Mouse (Mus musculus) lung, embryonic 15.5 days (tissue): ENCODE measurements around the gene Ptprn. TPM values are rescaled to one million over a fixed set of nuclear protein-coding genes. Genes with fewer than 3 reads are reported as not detected.
A peak's percentile ranks its signal among the peaks of the same experiment; 100 is the strongest.

Source experiments
- ATAC-seq: fragments of 200-750 bp; cut with Nextera tagmentation; 2 replicates; pipeline ENCODE4 v1.8.0; 2017; ENCODE audit warnings: moderate number of reproducible peaks, borderline replicate concordance; ENCODE audit not compliant: low FRiP score, low TSS enrichment; ENCODE audit errors: extremely low read depth
- H3K27ac ChIP-seq: fragments of 300-500 bp; sonication (generic); 2 replicates; pipeline ENCODE4 v1.5.1; 2015; ENCODE audit warnings: moderate library complexity, mild to moderate bottlenecking, inconsistent platforms
- H3K27me3 ChIP-seq: fragments of 300-500 bp; sonication (generic); 2 replicates; pipeline ENCODE4 v1.6.1; 2015; ENCODE audit warnings: inconsistent platforms
- H3K36me3 ChIP-seq: fragments of 300-500 bp; sonication (generic); 2 replicates; pipeline ENCODE4 v1.6.1; 2015; ENCODE audit warnings: inconsistent platforms
- H3K4me1 ChIP-seq: fragments of 300-500 bp; sonication (generic); 2 replicates; pipeline ENCODE4 v1.6.1; 2015; ENCODE audit warnings: inconsistent platforms
- H3K4me2 ChIP-seq: fragments of 300-500 bp; sonication (generic); 2 replicates; pipeline ENCODE4 v1.6.1; 2015; ENCODE audit warnings: inconsistent platforms, mild to moderate bottlenecking, moderate library complexity
- H3K4me3 ChIP-seq: fragments of 300-500 bp; sonication (generic); 2 replicates; pipeline ENCODE4 v1.5.1; 2015; ENCODE audit warnings: mild to moderate bottlenecking, inconsistent platforms
- H3K9ac ChIP-seq: fragments of 300-500 bp; sonication (generic); 2 replicates; pipeline ENCODE4 v1.6.1; 2015; ENCODE audit warnings: inconsistent platforms
- H3K9me3 ChIP-seq: fragments of 300-500 bp; sonication (generic); 2 replicates; pipeline ENCODE4 v1.6.1; 2016; ENCODE audit warnings: inconsistent platforms
- WGBS: fragments of 180-500 bp; shearing (Covaris S2); methylation state at CpG from one replicate; pipeline ENCODE4 v1.1.7; 2015; 5-methylcytosine and 5-hydroxymethylcytosine counted together
- polyA plus RNA-seq: library from polyadenylated mRNA; unstranded; fragments of >200 nt; fragmentation: Nextera tagmentation; extraction: Ambion mirVana; gene quantifications from 2 replicates; pipeline ENCODE4 v1.2.1, GENCODE M21; 2015

The Ptprn gene
- polyA plus RNA-seq, 1 experiment from 2014 or later, result 0.72 TPM

DNA sequence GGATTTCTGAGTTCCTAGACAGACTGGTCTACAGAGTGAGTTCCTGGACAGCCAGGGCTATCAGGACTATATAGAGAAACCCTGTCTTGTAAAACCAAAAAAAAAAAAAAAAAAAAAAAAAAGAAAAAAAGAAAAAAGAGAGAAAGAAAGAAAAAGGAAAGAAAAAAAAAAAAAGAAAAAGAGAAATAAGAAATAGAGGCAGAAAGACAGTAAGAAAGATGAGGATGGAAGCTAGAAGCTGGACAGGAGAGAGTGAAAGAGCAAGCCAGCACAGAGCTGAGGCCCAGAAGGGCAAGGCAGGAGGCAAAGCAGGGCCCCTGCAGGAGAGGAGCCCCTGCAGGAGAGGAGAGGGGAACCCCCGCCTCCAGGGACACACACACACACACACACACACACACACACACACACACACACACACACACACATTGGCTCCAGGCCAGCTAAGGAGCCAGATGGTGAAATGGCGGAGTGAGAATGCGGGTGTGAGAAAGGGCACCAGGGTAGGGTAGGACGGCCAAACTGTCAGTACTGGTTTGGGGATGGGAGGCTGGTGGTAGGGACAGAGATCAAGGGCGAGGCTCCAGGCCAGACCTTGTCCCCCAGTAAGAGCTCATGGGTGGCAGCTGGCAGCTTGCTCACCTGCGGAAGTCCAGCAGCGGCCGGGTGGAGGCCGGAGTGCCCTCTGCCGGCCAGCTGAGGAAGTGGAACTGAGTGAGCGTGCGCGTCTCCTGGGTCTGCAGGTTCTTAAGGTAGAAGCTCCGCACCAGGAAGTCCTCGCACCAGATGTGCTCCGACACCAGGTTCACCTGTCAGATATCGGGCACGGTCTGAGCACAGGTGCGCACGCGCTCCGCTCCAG, 13.0 kb downstream of the Ptprn start:
- Histone ChIP-seq H3K4me3 (peak overlapping the region; percentile 19; the same call in 1 of the 2 replicates), H3K27ac (no peak overlapping the region), H3K4me1 (peaks cover 14% of the 10 kb centered on the region), H3K9me3 (no peaks in the 10 kb centered on the region), H3K36me3 (no peaks in the 10 kb centered on the region), H3K9ac (no peak overlapping the region), H3K27me3 (no peaks in the 10 kb centered on the region), H3K4me2 (peak overlapping the region; percentile 50)
- peak; percentile 24; the same call in 1 of the 2 replicates for ATAC-seq
- WGBS, result 5% methylated on average over 22 of the region's 22 CpGs

DNA sequence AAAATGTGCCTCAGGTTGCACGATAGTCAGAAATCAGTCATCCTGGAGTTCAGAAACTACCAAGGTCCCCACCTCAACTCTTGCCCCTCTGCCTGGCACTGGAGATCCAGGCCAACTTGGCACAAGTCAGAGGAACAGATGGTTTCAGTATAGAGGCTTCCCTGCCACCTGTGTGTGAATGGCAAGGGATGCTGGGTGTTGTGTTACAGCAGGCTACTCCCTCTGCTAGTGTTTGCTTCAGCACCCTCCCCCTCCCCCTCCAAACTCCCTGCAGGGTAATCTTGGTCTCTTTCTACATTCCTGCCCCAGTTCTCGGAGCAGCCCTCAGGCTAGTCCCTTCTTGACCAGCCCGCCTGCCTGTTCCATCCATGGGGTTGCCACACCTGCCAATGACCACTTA, 13.8 kb downstream of the Ptprn start:
- H3K4me3 ChIP-seq, result no peak overlapping the region
- no peak overlapping the region for H3K27ac ChIP-seq
- no peaks in the 10 kb centered on the region for H3K9me3 ChIP-seq
- WGBS, result 59% methylated on average over 3 of the region's 3 CpGs
- no peak overlapping the region for H3K9ac ChIP-seq
- H3K4me1 ChIP-seq, result peaks cover 14% of the 10 kb centered on the region
- no peak for ATAC-seq
- H3K27me3 ChIP-seq, result no peaks in the 10 kb centered on the region
- no peaks in the 10 kb centered on the region for H3K36me3 ChIP-seq
- no peak overlapping the region for H3K4me2 ChIP-seq

GRCm38 (mm10) chr1:75248041-75248772, 16.1 kb downstream of the Ptprn start:
- Histone ChIP-seq H3K36me3 (peaks cover 3% of the 10 kb centered on the region; the same call in 1 of the 2 replicates), H3K4me3 (no peak overlapping the region), H3K4me2 (no peak overlapping the region), H3K27ac (peak overlapping the region; percentile 64; the same call in 1 of the 2 replicates), H3K9ac (no peak overlapping the region), H3K9me3 (no peaks in the 10 kb centered on the region), H3K4me1 (peaks cover 14% of the 10 kb centered on the region), H3K27me3 (no peaks in the 10 kb centered on the region)
- WGBS, result 33% methylated on average over 9 of the region's 9 CpGs
- ATAC-seq, result peak; percentile 17; the same call in 1 of the 2 replicates

GRCm38 (mm10) chr1:75247071-75247930, 17.0 kb downstream of the Ptprn start:
- Histone ChIP-seq H3K4me2 (no peak overlapping the region), H3K9me3 (no peaks in the 10 kb centered on the region), H3K9ac (no peak overlapping the region), H3K4me1 (peaks cover 14% of the 10 kb centered on the region), H3K4me3 (no peak overlapping the region), H3K27me3 (no peaks in the 10 kb centered on the region), H3K36me3 (peaks cover 6% of the 10 kb centered on the region; the same call in 1 of the 2 replicates), H3K27ac (peak overlapping the region; percentile 64; the same call in 1 of the 2 replicates)
- ATAC-seq, result no peak
- WGBS, result 70% methylated on average over 16 of the region's 16 CpGs

DNA sequence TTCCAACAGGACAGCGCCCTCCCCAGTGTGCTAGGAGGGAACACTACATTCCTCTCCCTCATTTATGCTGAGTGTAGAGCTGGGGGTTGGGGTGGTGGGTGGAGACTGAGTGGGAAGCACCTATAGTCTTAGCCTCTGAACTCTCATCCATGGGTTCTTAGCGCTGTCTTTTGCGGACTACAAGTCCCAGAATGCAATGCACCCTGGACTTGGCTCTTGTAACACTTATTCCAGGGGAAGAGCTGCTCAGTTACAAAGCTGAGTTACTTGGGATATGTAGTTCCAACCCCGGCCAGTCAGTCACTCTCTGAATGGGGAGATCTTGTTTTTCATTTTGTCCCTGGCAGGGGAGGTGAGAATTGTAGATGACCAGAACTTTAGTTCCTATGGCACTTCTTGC, 19.5 kb downstream of the Ptprn start:
- 24% methylated on average over 4 of the region's 4 CpGs for WGBS

GRCm38 (mm10) chr1:75244175-75244826, 20.0 kb downstream of the Ptprn start:
- Histone ChIP-seq H3K9me3 (no peaks in the 10 kb centered on the region), H3K4me2 (no peak overlapping the region), H3K27me3 (no peaks in the 10 kb centered on the region), H3K4me1 (peaks cover 11% of the 10 kb centered on the region), H3K27ac (no peak overlapping the region), H3K9ac (no peak overlapping the region), H3K4me3 (no peak overlapping the region), H3K36me3 (peaks cover 6% of the 10 kb centered on the region; the same call in 1 of the 2 replicates)
- WGBS, result 87% methylated on average over 12 of the region's 12 CpGs
- ATAC-seq, result no peak

More for the DNA sequence above, 19.5 kb downstream of the Ptprn start:
- H3K9ac ChIP-seq, result no peak overlapping the region
- H3K4me3 ChIP-seq, result no peak overlapping the region
- peaks cover 6% of the 10 kb centered on the region; the same call in 1 of the 2 replicates for H3K36me3 ChIP-seq
- no peaks in the 10 kb centered on the region for H3K27me3 ChIP-seq
- no peak overlapping the region for H3K27ac ChIP-seq
- no peaks in the 10 kb centered on the region for H3K9me3 ChIP-seq
- no peak overlapping the region for H3K4me2 ChIP-seq
- ATAC-seq, result peak; percentile 47; the same call in 1 of the 2 replicates
- H3K4me1 ChIP-seq, result peaks cover 11% of the 10 kb centered on the region

GRCm38 (mm10) chr1:75243411-75243810, 20.9 kb downstream of the Ptprn start:
- Histone ChIP-seq H3K36me3 (peaks cover 6% of the 10 kb centered on the region; the same call in 1 of the 2 replicates), H3K4me2 (no peak overlapping the region), H3K9ac (no peak overlapping the region), H3K4me1 (peaks cover 11% of the 10 kb centered on the region), H3K9me3 (no peaks in the 10 kb centered on the region), H3K27me3 (no peaks in the 10 kb centered on the region), H3K4me3 (no peak overlapping the region), H3K27ac (no peak overlapping the region)
- ATAC-seq, result no peak
- WGBS, result 83% methylated on average over 14 of the region's 14 CpGs

DNA sequence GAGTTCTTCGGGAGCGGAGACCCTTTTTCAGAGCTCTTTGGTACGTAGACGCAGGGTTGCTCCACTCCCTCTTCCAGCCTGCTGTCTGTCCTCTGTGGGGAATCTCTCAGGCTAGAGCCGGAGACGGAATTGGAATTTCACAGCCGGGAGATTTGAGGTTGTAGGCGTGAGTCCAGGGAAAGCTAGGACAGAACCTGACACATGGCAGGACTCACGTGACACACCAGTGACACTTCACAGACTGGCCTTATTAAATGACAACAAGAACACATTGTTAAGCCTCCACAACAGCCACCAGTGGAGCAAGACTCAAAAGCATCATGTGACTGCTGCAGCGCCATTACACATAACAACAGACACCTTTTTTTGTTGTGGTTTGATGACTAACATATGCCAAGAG, 24.7 kb downstream of the Ptprn start:
- no peak overlapping the region for H3K9ac ChIP-seq
- no peak overlapping the region for H3K4me3 ChIP-seq
- H3K27me3 ChIP-seq, result no peaks in the 10 kb centered on the region
- H3K27ac ChIP-seq, result no peak overlapping the region
- H3K9me3 ChIP-seq, result no peaks in the 10 kb centered on the region
- 78% methylated on average over 10 of the region's 10 CpGs for WGBS
- peaks cover 6% of the 10 kb centered on the region; the same call in 1 of the 2 replicates for H3K36me3 ChIP-seq
- no peak for ATAC-seq
- H3K4me2 ChIP-seq, result no peak overlapping the region
- H3K4me1 ChIP-seq, result peaks cover 19% of the 10 kb centered on the region

DNA sequence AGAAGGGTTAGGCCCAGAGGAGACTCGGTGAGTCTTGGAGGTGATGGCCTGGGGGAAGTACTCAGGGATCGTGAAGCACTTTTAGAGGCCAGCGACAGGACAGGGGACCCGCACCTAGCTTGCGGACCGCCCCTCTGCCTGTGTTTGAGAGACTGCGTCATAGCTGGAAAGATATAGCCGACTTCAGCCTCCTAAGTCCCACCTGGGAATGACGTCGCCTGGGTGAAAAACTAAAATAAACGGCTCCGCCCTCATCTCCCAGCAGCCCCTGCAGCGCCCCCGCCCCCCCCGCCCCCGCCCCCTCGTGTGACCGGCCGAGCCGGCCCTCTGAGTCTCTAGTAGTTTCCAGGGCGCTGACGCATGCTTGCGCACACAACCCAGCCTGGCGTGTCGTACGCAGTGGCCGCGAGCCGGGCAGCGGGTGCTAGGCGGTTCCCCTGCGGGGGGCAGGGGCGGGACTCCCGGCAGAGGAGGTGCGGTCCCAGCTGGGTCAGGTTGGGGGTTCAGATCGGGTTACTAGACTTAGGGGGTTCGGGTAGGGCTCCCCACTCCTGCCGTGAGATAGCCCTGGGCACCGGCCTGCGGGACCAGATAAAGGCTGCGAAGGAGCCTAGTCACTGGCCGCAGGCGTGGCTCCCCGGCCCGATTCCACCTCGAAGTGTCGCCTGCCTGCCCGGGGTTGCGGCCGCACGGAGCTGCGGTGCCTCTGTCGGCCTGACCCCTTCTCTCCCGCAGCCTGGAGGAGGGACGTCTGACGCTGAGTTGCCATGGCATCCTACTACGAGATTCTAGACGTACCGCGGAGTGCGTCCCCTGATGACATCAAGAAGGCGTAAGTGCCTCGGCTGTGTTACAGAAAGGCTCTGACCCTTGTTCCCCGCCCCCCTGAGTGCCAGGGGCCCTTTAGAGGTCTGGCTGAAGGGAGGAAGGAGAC, 27.9 kb downstream of the Ptprn start, which contains the start of gene Dnajb2:
Gene Dnajb2, plus strand, starts transcription at position 290 of the 934 bp plus-strand sequence.
- Histone ChIP-seq H3K27me3 (no peaks in the 10 kb centered on the region), H3K4me3 (peak within 1 kb of the TSS; percentile 80), H3K4me2 (peak within 1 kb of the TSS; percentile 96), H3K9ac (peak within 1 kb of the TSS; percentile 78), H3K36me3 (no peaks in the 10 kb centered on the region), H3K4me1 (peaks cover 23% of the 10 kb centered on the region), H3K9me3 (no peaks in the 10 kb centered on the region), H3K27ac (peak within 1 kb of the TSS; percentile 87)
- under 1% methylated on average over 64 of the region's 64 CpGs for WGBS
- peak; percentile 93 for ATAC-seq

GRCm38 (mm10) chr1:75234606-75235005, 29.7 kb downstream of the Ptprn start:
- WGBS, result 2% methylated on average over 8 of the region's 8 CpGs
- Histone ChIP-seq H3K4me3 (no peak overlapping the region), H3K27me3 (no peaks in the 10 kb centered on the region), H3K9me3 (no peaks in the 10 kb centered on the region), H3K4me2 (peak overlapping the region; percentile 16), H3K4me1 (peaks cover 23% of the 10 kb centered on the region), H3K27ac (no peak overlapping the region), H3K36me3 (no peaks in the 10 kb centered on the region), H3K9ac (no peak overlapping the region)
- no peak for ATAC-seq
